Mouse (Mus musculus): Measurements from ENCODE around the gene Klk7.

Gene Klk7

DNA sequence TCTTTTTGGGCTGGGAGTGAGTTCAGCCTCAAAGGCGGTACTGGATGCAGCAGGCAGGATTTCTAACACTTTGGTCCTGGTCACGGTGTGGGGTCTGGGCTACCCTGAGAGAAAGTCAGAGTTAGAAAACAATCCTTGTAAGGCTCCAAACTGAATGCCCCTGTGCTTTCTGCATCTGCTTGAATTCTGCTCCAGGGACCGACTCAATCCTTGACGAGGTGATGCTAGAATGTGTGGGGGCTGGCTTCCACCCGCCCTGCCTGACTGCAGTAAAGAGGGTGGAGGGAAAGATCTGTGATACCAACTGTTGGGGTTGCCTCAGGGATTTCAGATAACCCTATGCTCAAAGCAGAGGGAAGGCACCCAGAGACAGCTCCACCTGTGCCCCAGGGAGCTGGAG lies at the start of gene Klk7:
Klk7 (plus strand) TSS at position 301 of the 400 bp plus-strand sequence.
- no peak for DNase-seq (ENCODE audit: low read depth)

DNA sequence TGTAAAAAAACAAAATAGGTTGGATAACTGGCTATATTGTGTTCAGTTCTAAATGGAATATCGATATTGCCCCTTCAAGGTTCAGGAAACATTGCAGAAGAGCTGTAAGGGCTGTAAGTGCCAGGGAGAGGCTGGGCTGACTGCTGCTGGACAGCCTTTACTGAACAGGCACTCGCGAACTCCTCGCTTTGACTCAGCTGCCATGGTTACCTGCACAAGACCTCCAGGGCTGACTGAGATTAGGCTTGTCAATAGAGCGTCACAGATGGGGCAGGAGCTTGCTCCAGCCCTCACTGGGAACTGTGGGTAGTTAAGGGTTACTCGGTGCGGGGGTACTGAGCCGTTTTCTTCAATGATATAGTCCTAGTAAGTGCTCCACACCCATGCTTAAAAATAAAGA lies 44.6 kb upstream of the Klk7 start:
- no peak for DNase-seq (ENCODE audit: low read depth)

DNA sequence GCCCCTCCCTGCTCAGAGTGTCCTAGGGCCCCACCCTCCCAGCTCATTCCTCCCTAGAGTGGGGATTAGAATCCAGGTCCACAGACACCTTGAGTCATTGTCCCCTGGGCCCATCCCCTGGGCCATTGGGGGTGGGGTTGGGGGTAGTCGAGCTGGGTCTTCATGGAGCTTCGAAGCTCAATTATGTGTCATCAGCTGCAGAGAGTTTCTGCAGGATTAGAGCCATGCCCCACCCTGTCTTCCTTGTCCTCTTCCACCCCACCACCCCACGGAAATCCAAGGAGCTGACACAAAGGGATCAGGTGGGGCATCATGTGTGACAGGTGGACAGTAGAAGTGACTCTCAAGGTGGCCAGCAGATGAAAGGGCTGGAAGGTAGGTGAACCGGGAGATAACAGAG lies 42.5 kb upstream of the Klk7 start, which contains the start of gene Klk12:
Klk12 (plus strand) TSS at position 301 of the 400 bp plus-strand sequence.
- no peak for DNase-seq (ENCODE audit: low read depth)

- no peak for DNase-seq (ENCODE audit: low read depth)
These were observed 41.5 kb upstream of the Klk7 start for GRCm38 (mm10) chr7:43769636-43770035.

- DNase-seq (ENCODE audit: low read depth), result no peak
These were observed 40.4 kb upstream of the Klk7 start for GRCm38 (mm10) chr7:43770701-43771100.

DNA sequence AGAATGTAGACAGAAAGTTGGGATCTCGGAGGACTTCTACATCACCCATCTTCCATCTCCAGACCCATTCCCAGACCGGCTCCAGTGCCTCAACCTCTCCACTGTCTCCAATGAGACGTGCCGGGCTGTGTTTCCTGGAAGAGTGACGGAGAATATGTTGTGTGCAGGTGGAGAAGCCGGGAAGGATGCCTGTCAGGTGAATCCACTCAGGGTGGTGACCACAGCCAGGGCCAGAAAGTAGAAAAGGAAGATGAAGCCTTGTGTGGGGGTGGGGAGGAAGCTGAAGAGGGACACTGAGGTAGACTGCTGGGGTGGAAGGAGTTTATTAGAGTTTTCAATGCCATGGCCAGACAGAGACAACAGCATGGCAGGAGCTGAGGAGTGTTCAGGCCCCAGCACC lies 39.2 kb upstream of the Klk7 start:
- DNase-seq (ENCODE audit: low read depth), result no peak

DNA sequence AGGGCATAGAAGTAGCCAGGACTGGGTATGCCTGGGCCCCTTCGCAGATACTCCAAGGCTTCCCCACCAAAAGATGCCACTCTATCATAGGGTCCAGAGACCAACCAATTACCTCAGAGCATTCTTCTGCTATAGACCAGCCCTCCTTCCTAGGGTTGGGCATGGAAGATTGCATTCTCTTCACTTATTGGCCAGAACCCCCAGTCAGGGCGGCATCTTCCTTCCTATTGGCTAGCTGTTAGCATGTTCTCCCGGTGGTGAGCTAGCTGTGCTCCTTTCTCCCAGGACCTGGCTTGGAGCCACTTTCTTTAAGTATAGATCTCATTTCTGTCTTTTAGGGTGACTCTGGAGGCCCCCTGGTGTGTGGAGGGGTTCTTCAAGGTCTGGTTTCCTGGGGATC lies 38.2 kb upstream of the Klk7 start:
- DNase-seq (ENCODE audit: low read depth), result no peak

DNA sequence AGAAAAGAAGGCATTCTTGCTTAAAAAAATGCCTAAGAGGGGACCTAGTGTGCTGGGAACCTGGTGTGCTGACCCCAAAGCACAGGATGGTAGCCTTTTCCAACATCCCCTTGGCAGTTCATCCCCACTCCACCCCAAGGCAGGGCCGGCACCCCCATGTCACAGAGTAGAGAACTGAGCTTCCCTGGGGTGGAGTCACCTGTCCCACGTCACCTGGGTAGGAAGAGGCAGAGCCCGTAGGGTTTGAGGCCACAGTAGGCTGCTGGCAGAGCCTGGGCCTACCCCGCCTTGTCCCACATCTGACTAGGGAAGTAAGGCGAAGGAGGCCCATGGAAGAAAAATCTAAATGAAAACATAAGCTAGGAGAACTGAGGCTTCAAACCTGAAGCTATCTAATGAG lies 36.7 kb upstream of the Klk7 start, which contains the start of gene Klk11:
Klk11 (plus strand) TSS at position 241 of the 400 bp plus-strand sequence.
- no peak for DNase-seq (ENCODE audit: low read depth)

DNA sequence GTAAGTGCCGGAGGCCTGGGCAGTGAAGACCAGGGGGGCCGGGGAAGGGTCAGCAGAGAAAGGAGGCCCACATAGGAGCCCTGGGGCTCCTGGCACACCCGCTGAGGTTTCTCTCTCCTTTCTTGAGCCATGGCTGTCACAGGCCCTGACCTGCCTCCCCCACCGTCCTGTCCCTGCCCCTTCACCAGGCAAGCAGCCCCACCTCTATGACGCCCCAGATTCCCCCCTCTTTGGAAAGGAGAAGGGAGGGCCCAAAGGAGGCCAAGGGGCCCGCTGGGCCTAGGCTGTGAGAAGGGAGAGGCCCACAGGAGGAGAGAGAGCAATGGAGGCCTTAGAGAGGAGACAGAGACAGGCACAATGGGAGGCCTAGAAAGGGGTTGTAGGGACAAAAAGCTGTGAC lies 36.3 kb upstream of the Klk7 start:
- no peak for DNase-seq (ENCODE audit: low read depth)

DNA sequence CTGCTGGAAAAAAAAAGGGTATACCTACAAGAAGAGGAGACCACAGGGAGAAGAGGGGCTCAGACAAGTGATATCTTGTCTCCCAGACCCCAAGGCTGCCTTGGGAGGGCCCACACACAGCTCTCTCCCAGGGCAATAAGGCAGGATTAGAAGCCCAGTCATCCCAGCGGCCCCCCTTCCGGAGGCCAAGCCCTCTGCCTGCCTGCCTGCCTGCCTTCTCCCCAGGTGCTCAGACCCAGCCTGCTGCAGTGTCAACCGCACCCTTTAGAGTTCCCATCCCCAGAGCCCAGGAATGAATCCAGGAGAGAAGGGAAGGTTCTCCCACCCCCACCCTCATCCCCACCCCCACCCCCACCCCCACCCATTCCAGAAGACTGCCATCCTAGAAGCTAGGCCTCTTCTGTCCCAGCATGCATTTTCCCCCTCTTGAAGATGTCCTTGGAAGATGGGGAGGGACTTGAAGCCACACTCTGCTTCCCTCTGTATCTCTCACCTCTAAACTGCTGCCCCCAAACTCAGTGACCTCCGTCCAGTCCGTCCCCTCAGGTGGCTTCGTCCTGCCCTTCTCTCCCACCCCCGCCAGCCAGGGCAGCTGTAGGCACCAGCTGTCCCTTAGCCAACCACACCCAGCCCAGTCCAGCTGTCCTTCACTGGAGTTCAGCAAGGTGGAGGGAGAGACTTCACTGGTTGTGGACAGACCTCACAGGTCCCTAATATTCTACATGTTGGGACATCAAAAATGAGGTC lies 35.6 kb upstream of the Klk7 start:
- no peak for DNase-seq (ENCODE audit: low read depth)

GRCm38 (mm10) chr7:43776506-43776905 lies 34.6 kb upstream of the Klk7 start:
- no peak for DNase-seq (ENCODE audit: low read depth)

- DNase-seq (ENCODE audit: low read depth), result no peak
These were observed 33.7 kb upstream of the Klk7 start for GRCm38 (mm10) chr7:43777423-43777822.

DNA sequence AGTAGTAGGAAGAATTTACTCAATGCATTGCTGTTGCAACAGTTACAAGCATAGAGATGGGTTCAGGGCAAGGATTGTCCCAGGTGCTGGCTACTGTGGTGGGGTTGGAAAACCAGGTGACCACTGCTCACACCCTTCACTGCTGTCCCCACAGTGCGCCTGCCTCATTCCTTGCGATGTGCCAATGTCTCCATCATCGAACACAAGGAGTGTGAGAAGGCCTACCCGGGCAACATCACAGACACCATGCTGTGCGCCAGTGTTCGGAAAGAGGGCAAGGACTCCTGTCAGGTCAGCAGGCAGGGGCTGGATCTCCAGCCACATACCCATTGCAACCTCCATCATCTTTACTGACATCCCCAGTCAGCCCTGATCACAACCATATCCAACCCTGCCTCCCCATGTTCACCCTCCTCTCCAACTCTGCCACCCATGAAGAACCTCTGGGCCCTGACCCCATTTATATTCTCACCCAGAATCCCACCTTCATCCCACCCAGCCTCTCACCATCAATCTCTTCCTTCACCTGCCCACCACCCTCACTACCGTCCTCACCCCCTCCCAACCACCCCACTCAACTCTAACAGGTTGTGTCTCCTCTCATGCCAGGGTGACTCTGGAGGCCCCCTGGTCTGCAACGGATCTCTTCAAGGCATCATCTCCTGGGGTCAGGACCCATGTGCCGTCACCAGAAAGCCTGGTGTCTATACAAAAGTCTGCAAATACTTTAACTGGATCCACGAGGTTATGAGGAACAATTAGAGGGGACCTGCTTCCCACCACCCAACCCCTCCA lies 32.7 kb upstream of the Klk7 start:
- no peak for DNase-seq (ENCODE audit: low read depth)

GRCm38 (mm10) chr7:43780241-43780640 lies 30.9 kb upstream of the Klk7 start:
- DNase-seq (ENCODE audit: low read depth), result no peak

- no peak for DNase-seq (ENCODE audit: low read depth)
These were observed 30.3 kb upstream of the Klk7 start, which contains the start of gene Klk10 for GRCm38 (mm10) chr7:43780746-43781145. Klk10 (plus strand) TSS chr7:43781035.

DNA sequence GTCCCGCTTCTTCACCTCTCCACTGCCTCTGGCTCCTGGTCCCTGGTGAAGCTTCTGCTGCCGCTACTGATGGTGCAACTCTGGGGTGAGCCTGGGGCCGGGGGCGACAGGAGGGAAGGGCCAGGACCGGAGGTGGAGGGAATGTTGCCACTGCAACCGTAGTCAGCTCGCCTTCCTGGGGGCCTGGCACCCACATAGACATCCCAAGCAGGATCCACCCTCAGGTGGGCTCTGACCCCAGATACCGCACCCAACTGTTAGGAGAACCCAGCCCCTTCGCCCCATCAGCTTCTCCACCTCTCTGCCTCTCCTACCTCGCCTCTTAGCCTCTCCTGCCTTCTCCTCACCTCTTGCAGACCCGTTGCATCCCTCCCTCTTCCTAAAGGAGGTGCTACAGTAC lies 29.6 kb upstream of the Klk7 start:
- DNase-seq (ENCODE audit: low read depth), result no peak

DNA sequence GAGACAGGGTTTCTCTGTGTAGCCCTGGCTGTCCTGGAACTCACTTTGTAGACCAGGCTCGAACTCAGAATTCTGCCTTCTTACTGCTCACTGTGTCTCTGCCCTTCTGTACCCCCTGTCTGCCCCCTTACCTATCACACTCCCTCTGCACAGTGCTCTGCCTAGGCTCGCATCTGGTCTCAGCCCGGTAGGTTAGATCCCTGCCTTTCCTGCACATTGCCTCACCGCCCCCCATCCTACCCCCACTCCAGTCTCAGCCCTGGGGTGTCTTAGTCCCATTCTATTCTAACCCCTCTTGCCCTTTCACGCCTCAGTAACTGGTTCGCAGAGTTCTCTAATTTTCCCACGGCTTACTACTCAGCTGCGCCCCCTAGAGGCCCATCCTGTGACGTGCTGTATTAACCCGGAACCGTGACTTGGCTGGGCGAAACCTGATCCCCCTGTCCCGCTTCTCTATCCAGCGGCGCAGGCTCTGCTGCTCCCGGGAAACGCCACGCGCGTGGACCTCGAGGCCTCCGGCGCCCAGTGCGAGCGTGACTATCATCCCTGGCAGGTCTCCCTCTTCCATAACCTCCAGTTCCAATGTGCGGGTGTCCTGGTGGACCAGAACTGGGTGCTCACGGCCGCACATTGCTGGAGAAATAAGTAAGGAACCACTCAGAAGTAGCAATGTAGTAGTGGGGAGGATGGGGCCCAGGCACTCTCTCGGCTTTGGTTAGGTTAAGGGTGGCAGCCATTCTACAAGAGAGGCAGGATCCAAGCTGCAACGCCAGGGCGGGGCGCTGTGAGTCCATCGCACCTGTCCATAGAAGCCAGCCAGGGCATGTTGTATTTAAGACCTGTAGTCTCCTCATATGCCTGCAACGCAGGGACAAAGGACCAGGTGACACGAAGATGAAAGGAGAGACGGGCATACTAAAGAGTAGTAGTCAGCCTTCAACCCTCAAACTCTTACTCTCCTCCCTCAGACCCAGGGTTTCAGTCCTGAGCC lies 28.5 kb upstream of the Klk7 start:
- DNase-seq (ENCODE audit: low read depth), result peak; percentile 54

- peak; percentile 31 for DNase-seq (ENCODE audit: low read depth)
These were observed 25.8 kb upstream of the Klk7 start for GRCm38 (mm10) chr7:43785286-43785685.

- peak; percentile 36 for DNase-seq (ENCODE audit: low read depth)
These were observed 23.0 kb upstream of the Klk7 start for GRCm38 (mm10) chr7:43788096-43788495.

DNA sequence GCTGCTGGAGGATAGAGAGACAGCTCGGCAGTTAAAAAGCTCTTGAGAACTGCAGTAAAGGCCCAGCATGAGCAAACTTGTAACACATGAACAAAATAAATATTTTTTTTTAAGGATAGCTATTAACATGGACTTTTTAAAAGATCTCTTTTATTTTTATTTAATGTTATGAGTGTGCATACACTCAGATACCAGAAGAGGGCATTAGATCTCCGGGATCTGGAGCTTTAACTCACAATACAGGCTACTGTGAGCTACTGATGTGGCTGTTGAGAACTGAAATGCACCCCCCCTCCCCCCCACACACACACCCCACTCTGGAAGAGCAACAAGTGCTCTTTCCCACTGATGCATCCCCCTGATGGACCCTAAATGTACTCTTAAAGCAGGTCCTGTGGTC lies 21.8 kb upstream of the Klk7 start:
- DNase-seq (ENCODE audit: low read depth), result no peak

DNA sequence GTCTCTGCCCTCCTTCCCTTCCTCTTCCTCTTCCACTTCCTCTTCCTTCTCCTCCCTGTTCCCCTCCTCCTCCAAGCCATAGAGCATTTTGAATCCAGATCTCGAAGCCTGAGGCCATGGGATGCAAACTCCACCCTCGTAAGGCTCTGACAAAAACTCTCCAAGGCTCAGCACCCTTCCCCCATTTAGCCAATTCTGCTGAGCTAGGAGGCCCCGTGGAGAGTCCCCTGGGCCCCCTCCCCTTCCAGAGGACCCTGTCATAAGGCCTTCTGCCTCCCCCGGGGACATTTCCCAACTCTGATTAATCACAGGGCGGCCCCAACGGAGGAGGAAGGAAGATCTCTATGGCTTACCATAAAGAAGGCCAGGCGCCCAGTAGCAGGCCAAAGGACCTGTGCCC lies 19.5 kb upstream of the Klk7 start, which contains the start of gene Klk9:
Klk9 (plus strand) TSS at position 301 of the 400 bp plus-strand sequence.
- no peak for DNase-seq (ENCODE audit: low read depth)

DNA sequence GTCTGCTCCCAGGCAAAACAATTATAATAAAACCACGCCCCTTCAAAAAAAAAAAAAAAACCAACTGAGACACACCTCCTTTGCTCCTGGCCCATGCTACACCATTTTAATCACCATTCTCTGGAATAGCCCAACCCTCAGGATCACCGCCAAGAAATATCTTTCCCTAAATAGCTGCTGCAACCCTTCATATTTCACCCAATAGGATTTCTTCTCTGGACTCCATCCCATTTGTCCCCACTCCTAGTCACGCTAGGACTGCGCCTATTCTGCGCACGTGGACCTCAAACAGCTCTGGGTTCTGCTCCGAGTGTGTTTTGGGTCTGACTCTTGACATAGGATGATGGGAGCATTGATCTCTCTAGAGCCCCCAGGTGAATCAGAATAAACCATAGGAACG lies 14.7 kb upstream of the Klk7 start:
- no peak for DNase-seq (ENCODE audit: low read depth)

Data from fibroblast of lung, adult 2 months (primary cell).